Mouse (Mus musculus) heart, adult 2 months (tissue): ENCODE data around the gene Gm42906.

Experiments used
- CTCF ChIP-seq: fragments of 200-600 bp; IDR thresholded peaks from 2 replicates; pipeline ENCODE4 v1.8.1; 2022; ENCODE audit warnings: antibody characterized with exemption, mild to moderate bottlenecking, moderate library complexity
- EP300 ChIP-seq: fragments of 200-500 bp; IDR thresholded peaks from 2 replicates; pipeline ENCODE4 v1.6.1; 2011; ENCODE audit warnings: low read depth, low read length, control low read depth; ENCODE audit not compliant: insufficient read depth
- POLR2A ChIP-seq: fragments of 200-500 bp; IDR thresholded peaks from 2 replicates; pipeline ENCODE4 v1.6.1; 2011; ENCODE audit warnings: mild to moderate bottlenecking, low read depth, low read length, control low read depth; ENCODE audit not compliant: insufficient read depth

DNA sequence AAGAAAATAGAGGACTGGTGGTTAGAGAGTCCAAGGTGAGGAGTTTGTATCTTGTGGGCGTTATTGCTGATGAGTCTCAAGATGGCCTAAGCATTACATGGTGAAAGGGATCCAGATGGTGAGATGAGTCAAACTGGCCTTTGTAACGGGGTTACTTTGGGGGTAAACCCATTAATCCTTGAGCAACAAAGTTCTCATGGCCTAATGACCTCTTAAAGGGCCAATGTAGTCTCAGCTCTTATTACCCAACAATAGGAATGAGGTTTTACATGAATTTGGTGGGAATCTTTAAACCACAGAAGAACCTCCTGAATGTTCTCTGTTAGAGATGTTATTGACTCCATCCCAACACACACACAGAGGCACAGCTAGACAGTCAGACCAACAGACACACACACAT, 179.9 kb downstream of the Gm42906 start:
- TF ChIP-seq POLR2A (no peak), CTCF (no peak), EP300 (no peak)
